Mouse (Mus musculus): ENCODE measurements around the gene Mctp1.

DNA sequence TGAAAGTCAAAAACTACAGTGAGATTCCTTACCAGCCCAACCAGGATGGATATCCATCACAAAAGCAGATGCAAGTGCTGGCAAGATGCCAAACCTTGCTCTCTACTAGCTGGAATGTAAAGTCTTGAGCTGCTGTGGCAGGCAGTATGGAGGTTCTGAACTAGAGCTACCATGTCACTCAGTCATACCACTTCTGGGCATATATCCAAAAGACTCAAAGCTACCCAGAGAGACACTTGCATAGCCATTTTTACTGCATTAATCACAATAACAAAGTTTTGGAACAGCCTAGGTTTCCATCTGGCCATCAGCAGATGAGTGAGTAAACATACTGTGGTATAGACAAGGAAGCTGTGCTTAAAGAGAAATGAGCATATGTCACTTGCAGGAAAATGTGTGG is 25.6 kb upstream of the Mctp1 start:
- TF ChIP-seq GATA1 (IDR thresholded peaks at IDR 0.05; ENCODE audit: borderline replicate concordance, low read length): no peak
- no peak for TF ChIP-seq FLI1 (IDR thresholded peaks at IDR 0.05; ENCODE audit: low read length)
